Mouse (Mus musculus) bone marrow macrophage, adult 2 months (primary cell): ENCODE data around the gene Gm49486.

ENCODE experiments used
- CTCF ChIP-seq: IDR thresholded peaks from 2 replicates; pipeline ENCODE4 v1.5.1; 2012; ENCODE audit warnings: low read depth, mild to moderate bottlenecking, low read length, moderate library complexity
- POLR2A ChIP-seq: IDR thresholded peaks from 2 replicates; pipeline ENCODE4 v1.6.1; 2012; ENCODE audit warnings: mild to moderate bottlenecking, low read depth, low read length, borderline replicate concordance

DNA sequence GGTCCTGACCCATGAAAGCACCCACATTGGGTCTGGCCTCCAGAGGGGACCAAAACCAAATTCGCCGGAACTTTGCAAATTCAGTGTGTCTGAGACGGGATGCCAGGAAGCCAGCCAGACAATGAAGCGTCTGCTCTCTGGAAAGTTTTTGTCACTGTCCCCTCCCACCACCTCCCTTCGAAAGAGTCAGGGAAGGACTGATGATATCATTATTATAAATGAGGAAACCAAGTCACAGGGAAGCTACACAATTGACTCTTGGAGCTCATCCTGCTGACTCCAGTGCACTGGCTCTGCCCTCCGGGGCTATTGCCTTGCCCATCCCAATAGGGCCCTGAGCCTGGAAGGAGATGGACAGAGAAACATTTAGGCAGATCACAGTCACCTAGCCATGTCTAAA is 15.6 kb upstream of the Gm49486 start:
- TF ChIP-seq CTCF (no peak), POLR2A (no peak)
